Mouse (Mus musculus): ENCODE results near the gene Gm45808. TPM values are rescaled to one million over a fixed set of nuclear protein-coding genes. Genes with fewer than 3 reads are reported as not detected.
A peak's percentile ranks its signal among the peaks of the same experiment; 100 is the strongest.

The Gm45808 gene
- polyA plus RNA-seq, 1 experiment from 2014 or later: not detected

DNA sequence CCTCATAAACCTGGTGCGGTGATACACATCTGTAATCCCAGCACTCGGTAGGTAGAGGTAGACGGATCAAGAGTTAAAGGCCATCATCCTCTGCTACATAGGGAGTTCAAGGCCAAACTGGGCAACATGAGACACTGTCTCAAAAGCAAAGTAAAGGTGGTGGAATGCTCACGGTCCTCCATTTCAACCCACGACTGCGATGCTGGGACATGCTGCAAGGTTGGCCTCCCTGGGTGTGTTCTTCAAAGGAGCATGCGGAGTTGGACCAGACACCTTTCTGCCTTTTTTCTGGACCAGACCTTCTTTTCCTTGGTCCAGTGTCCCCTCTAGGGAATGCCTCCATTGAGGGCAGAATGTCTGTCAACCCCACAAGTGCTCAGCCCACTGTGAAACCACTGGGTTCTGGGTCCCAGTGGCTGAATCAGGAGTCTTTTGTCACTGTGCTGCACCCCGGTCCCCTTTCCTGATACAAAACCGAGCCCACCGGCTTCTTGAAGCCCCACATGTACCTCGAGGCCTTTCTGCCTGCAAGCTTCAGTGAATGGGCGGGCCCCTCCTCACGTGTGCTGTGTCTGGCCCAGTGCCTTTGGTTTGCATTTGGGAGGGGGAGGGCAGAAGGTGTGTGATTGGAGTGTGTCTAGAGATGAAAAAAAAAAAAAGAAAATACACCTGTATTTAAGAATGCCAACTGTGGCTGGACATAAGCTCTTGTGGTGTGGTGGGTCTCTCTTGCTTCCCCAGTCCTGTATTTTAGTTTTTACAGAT is 30.5 kb downstream of the Gm45808 start:
- no peak for DNase-seq (ENCODE audit: low spot score)

DNA sequence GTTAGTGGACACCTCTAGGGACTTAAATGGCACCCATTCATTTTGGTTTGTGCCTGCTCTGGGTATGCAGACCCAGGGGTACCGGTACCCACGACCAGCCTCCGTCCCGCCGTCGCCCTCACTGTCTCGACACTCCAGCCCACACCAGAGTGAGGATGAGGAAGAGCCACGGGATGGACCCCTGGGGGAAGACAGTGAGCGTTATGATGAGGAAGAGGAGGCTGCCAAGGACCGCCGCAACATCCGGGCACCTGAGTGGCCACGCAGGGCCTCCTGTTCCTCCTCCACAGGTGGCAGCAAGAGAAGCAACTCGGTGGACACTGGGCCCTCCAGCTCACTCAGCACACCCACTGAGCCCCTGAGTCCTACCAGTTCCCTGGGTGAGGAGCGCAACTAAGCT is 31.6 kb downstream of the Gm45808 start:
- no peak for DNase-seq (ENCODE audit: low spot score)

DNA sequence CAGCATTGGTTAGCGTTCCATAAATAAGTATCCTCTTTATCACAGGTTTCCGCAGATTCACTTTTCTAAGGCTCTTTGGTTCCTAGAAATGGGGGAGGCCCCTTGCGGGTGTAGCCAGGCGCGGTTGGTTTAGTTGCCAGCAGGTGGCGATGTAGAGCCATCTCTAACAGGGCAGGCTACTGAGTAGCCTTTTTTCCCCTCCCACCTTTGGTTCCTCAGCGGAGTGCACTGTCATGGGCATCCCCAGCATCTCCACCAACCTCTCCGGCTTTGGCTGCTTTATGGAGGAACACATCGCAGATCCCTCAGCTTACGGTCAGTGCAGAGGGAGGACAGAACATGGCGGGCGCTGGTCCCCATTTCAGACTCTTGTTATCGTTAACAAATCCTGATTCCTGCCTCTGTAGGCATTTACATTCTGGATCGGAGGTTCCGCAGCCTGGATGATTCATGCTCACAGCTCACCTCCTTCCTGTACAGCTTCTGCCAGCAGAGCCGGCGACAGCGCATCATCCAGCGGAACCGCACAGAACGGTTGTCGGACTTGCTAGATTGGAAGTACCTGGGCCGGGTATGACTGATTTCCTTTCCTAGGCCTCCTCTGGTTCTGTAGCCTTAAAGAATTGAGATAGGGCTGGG is 35.1 kb downstream of the Gm45808 start:
- peak; percentile 83 for DNase-seq (ENCODE audit: low spot score)

DNA sequence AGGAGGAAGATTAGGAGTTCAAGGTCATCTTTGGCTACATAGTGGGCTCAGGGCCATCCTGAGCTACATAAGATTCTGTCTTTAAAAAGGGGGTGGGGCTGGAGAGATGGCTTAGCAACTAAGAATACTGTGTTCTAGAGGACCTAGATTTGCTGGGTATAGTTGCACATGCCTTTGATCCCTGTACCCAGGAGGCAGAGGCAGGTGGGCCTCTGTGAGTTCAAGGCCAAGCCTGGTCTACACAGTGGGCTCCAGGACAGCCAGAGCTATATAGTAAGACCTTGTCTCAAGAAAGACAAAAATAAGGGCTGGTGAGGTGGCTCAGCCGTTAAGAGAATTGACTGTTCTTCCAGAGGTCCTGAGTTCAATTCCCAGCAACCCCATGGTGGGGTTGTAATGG is 36.6 kb downstream of the Gm45808 start:
- no peak for DNase-seq (ENCODE audit: low spot score)

DNA sequence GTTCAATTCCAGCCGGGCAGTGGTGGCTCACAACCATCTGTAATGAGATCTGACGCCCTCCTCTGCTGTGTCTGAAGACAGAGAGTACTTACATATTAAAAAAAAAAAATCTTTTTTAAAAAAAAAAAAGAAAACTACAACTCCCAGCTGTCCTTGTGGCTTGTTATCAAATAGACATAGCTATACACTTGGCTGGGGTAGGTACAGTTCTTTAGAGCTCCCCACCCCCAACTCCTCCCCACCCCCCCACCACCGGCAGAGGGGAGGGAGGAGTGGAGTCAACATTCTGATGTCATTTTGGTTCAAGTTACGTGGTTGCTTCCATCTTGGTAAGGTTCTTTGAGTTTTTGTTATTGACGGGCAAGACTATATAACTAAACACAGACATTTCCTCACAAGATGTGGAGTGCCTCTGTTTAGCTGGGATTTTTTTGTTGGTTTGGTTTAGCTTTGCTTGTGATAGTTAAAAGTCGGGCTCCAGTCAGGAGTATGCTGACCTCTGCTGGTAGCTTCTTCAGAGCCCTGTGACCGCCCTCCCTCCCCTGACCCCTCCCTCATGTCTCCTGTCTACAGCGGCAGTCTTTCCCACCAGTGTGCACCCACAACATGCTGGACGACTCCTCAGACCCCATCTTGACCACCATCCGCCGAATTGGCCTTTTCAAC is 39.2 kb downstream of the Gm45808 start:
- DNase-seq (ENCODE audit: low spot score): peak; percentile 33

DNA sequence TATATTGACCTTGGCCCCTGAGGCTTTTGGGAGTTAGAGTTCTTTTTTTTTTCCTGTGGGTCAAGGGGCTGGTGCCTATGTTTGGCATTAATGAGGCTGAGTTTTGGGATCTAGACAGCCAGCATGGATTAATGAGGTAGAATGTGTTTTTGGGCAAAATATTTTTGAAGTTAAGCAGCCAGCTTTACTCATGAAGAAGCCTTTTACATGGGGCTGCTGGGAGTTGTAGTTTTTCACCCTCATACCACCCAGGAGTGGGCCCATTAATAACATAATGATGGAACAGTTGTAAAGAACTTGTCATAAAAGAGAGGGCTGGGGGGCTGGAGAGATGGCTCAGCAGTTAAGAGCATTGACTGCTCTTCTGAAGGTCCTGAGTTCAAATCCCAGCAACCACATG is 40.0 kb downstream of the Gm45808 start:
- DNase-seq (ENCODE audit: low spot score): no peak

DNA sequence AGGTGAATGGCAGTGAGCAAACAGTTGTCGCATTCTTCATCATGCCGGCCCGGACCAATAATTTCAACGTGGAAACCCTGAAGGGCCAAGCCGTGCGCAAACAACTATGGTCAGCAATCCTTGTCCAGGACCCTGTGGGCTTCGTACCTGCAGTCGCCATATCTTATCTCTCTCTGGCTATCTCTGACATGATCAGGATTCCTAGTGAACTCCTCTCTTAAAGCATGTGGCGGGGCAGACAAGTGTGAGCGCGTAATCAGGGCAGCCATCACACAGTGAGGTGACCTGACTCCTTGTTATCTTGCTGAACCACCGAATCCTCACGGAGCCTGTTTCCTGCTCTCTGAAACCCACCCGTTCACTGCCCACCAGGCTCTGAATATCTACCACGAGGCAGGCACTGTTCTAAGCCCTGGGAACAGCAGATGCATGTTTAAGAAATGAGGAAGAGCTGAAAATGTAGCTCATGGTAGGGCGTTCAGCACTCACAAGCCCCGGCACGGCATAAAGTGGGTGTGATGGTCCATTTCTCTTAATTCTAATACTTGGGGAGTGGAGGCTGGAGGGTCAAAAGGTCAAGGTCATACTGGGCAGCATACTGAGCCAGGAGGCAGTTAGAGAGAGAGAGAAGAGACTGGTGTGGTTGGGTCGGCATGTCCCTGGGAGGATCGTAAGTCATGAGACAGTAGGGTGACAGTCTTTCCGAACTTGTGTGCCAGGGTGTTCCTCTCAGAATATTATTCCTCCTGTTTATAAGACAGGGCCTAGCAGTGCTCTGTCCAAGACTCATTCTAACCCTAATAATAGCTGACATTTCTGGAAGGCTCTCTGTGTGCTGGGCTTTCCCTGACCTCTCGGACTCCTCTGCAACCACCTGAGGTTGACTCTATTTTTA is 42.8 kb downstream of the Gm45808 start:
- no peak for DNase-seq (ENCODE audit: low spot score)

DNA sequence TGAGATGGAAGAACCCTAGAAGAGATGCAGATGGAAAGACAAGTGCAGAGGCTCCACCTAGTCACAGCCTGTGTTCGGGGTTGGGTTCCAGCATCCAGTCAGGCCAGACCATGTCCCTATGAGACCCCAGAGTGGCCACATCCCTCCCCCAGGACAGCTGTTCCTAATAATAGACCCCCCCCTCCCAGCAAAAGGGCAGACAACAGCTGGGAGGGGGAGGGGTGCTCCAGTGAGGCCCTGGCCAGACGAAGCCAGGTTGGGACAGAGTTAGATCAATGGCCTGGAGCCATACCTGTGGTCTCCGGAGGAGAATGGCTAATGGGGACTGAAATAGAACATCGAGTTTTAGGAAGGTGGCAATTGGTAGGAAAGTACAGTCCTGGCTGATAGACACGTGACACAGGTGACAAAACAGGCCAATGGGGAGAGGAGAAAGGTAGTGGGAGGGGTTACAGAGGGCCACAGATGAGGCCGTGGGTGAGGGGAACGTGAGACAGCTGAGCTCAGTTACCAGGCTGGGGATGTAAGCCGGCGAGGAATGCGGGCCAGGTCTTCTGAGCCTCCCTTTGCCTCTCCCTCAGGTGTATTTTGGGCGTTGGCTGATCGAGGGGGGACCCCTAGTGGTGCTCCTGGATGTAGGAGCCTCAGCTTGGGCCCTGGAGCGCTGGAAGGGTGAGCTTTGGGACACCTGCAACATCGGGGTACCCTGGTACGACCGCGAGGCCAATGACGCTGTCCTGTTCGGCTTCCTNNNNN is 48.9 kb downstream of the Gm45808 start, which contains the start of gene Ruvbl2:
Gene Ruvbl2 (minus strand): TSS at position 576 of the 756 bp plus-strand sequence.
- peak; percentile 13 for DNase-seq (ENCODE audit: low spot score)

DNA sequence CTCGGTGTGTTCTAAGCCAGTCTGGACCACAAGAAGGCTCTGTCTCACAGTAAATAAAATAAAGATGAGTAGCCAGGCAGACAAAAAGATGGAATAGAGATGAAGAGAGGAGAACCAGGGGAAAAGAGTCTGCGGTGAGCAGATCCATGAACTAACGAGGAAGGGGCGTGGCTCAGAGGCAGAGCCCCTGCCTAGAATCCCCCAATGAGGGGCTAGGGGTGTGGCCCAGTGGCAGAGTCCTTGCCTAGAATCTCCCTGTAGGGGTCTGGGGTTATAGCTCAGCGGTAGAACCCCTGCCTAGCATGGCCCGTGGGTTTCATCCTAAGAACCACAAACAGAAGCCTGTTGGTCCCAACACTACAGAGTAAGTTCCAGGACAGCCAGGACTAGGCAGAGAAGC is 49.6 kb downstream of the Gm45808 start:
- no peak for DNase-seq (ENCODE audit: low spot score)

DNA sequence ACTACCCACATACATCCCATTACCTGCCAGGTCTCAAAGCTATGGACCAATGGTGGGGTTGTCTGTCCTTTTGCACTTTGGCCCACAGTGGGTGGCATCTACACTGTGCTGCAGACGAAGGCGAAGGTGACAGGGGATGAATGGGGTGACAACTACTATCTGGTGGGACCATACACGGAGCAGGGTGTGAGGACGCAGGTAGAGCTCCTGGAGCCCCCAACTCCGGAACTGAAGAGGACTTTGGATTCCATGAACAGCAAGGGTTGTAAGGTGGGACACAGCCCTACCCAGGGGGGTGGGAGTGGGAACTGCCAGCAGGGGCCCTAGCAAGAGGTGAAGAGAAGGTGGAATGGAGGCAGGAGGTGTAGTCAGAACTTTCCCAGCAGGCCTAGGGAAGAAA is 50.2 kb downstream of the Gm45808 start:
- DNase-seq (ENCODE audit: low spot score): no peak

DNA sequence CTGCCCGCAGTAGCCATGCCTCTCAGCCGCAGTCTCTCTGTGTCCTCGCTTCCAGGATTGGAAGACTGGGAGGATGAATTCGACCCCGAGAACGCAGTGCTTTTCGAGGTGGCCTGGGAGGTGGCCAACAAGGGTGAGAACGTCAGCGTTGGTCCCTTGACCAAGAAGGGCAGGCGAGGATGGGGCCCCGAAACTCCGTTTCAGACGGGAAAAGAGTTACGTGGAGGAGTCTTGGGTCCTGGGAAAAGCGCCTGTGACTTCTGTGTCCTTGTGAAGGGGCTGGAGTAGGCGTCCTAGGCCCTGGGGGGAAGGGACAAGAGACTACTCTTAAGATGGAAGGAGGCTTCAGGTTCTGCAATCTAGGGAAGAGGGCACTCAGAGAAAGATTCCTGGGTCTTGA is 51.6 kb downstream of the Gm45808 start:
- no peak for DNase-seq (ENCODE audit: low spot score)

DNA sequence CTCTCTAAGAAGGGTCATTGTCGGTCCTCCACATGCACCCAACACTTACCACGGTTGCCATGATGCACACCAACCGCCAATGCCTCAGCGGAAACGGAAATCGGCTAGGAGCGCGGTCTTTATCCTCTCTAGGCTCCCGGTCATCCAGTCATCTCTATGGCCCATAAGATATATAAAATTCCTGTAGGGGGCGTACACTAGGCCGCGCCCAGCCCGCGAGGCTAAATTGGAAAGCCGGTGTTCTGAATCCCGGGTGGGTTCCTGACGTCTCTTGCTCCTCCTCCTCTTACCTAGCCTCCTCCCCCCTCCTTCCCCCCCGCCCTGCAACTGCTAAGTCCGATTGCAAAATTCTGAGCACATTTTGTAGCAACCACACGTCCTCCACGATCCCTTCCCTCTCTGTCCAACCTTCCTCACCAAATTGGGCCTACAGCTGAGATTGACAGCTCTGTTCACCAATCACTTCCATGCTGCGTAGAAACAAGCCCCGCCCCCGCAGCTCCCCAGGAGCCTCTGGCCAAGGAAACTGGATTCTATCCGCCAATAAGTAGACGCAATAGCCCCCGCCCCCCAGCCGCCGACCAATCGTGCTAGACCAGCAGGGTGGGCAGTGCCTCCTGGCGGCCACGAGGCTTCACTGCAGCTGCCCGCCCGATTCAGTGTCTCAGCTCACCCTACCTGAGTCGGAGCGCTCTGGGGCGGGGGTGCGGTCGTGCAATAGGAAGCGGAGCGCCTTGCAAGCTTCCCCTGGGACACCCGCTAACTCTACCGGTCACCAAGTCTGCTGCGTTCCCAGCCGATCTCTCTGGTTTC is 52.2 kb downstream of the Gm45808 start, which contains the start of gene Gys1:
Gene Gys1 (plus strand): TSS at position 642 of the 813 bp plus-strand sequence.
- DNase-seq (ENCODE audit: low spot score): peak; percentile 100

DNA sequence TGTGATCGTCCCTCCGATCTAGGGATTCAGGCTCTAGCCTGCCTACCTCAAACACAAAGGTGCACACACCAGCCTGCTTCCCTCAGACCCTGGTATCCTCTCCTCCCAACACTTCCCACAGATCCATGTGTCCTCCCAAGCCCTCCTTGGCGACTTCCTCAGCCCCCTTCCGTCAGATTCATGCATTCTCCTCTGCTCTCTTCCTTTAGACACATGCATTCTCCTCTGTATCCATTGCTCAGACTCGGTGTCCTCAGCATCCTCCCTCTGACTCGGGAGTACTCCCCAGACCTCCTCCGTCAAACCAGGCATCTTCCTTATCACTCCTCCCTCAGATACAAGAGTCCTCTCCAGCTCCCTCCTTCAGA is 52.8 kb downstream of the Gm45808 start:
- DNase-seq (ENCODE audit: low spot score): no peak

DNA sequence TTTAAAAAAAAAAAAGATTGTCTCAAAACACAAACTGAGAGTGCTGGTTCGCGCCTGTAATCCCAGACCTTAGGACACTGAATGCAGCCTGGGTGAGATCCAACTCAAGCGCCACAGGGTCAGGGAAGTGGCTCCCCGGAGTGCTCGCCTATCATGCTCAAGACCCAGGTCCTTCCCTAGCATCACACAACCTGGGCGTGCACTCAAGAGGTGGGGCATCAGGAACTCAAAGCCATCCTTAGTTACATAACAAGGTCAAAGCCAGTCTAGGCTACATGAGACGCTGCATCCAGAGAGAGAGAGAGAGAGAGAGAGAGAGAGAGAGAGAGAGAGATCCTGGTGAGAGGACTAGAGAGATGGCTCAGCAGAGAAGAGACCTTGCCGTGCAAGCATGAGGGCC is 60.1 kb downstream of the Gm45808 start:
- no peak for DNase-seq (ENCODE audit: low spot score)

DNA sequence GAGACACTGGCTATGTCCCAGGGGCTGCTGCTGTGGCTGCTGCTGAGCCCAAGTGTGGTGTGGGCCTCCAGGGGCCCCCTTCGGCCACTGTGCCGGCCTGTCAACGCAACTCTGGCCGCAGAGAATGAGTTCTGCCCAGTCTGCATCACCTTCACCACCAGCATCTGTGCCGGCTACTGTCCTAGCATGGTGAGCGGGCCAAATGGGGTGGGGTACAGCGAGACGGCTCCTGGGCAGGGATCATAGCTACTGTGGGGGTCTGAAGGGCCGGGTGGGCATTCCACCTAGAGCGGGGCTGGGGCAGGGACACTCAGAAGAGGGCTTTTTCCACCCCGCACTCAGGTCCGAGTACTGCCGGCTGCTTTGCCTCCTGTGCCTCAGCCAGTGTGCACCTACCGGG is 65.4 kb downstream of the Gm45808 start:
- no peak for DNase-seq (ENCODE audit: low spot score)

DNA sequence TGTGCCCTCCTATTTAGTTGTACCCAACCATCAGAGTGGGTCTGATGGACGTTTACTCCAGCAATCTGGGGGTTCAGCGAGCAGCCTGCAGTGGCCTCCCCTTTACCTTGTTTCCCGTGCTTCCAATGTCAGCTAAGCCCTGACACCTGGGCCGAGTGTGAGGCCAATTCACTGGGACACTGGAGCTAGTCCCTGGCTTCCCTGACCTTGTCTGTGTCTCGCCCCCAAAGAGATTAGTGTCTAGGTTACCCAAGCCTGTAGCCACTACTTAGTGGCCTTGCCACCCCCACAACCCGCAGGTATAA is 66.0 kb downstream of the Gm45808 start, which contains the start of gene Lhb:
Gene Lhb (plus strand): TSS at position 206 of the 305 bp plus-strand sequence.
- DNase-seq (ENCODE audit: low spot score): no peak

DNA sequence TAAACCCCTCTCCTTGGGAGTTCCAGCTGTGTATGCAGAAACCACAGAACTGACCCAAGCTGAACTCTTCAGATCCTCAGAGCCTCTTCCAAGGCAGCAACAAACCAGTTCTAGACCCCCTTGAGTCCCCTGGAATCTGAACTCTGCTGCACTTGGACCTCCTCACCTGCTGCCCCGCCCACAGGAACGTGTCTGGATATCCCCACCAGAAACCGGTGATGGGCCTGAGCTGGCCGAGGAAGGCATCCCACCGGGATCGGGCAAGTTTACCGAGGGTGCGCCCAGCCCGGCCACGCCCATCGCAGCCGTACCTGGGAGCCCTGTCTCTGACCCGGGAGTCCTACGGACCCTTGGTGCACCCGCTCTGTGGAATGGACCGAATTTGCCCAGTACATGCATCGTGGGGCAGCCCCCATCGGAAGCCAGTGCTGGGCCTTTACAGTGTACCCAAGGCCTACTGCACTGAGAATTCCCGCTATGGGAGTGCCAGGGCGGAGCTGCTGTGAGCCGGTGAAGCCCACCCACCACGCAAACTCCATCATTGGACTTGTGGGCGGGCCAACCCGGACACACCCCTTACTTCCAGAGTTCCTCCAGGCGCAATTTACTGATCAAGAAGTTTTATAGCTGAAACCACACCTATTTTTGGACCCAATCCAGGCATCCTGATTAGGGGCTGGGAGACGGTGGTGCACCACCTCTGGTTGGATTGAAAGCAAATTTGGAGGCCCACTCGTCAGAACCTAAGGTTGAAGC is 66.6 kb downstream of the Gm45808 start:
- DNase-seq (ENCODE audit: low spot score): no peak

DNA sequence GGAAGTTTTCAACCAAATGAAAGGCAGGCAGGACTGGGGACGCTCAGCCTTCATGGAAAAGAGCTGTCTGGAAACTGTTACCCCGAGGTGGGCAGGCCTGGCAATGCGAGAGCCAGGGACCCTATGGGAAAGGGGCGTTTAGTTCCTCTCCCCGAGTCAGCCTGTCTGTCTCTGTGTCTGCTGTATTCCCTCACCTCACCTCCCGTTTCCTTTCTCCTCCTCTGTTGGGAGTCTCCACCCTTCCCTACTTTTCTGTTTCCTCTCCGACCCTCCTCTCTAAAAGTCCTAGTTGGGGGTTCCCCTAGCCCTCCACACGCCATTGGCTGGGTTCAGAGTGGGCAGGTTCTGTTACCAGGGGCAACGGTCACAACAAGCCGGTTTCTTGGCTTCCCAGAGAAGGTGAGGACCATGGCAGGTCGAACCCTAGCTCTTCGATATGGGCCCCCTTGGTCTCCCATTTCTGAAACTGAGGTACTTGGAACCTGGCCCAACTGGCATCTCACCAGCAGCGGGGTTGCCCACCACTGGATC is 68.6 kb downstream of the Gm45808 start:
- DNase-seq (ENCODE audit: low spot score): no peak

All from thymus, postnatal 0 days (tissue).